Mouse (Mus musculus): Measurements from ENCODE around the gene Tcte2. TPM values are rescaled to one million over a fixed set of nuclear protein-coding genes. Genes with fewer than 3 reads are reported as not detected.

Tcte2 gene
- total and polyA plus RNA-seq, 2 experiments from 2014 or later, result 9.8 to 18.7 TPM

DNA sequence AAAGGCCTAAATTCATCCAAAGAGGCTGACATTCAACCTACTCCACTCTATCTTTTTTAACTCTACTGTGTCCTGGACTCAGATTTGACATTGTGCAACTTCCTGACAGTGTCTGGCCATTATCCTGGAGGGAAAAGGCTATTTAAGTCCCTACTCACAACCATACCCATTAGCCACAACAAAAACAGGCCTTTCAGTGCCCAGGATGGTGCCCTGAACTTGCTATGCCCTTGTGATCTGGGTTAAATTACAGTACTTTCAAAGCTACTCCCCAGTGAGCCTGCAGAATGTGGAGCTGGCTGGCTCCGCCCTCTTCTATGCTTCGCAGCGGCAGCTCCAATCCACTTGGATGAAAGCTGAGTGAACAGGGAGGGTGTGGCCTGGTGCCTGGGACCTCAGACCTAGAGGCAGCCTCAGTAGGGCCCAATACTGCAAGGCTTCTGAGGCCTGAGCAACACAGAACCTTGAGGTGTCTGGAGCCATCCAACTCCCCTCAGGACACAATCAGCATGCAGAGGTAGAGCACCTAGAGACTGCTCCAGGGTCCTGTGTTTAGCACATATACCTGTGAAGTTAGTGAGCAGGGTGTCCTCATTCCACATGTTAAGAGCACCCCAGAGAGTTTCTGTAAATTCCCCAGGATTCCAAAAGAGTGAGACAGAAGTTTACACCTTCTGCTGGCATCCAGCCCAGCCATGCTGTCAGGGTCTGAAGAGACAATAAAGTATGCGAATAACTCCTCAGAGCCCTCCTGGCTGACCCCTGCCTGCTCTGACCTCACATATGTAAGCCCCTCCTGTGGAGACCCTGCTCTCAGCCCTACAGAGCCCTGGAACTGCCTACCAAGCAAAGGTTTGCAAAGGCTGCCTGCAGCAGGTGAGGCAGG is 61.3 kb downstream of the Tcte2 start:
- peaks cover 4% of the 10 kb centered on the region; the same call in 1 of the 2 replicates for H3K4me1 ChIP-seq (ENCODE audit: insufficient read depth, low read length)
- TF ChIP-seq CTCF (IDR thresholded peaks at IDR 0.05; ENCODE audit: low read depth), result no peak
- no peaks in the 10 kb centered on the region for H3K27me3 ChIP-seq (ENCODE audit: insufficient read depth, low read length)
- 21% methylated on average over 4 of the region's 4 CpGs for WGBS
- H3K9me3 ChIP-seq (ENCODE audit: low read length), result no peaks in the 10 kb centered on the region
- H3K27ac ChIP-seq, result peak overlapping the region; percentile 56; the same call in 1 of the 2 replicates
- no peak overlapping the region for H3K9ac ChIP-seq (replicated peaks; ENCODE audit: low read length)
- ATAC-seq (peak; percentile 41), DNase-seq (ENCODE audit: low spot score) (peak; percentile 28)
- H3K4me3 ChIP-seq (ENCODE audit: low read length), result no peak overlapping the region
- H3K36me3 ChIP-seq (ENCODE audit: insufficient read depth, low read length), result no peaks in the 10 kb centered on the region
- H3K4me2 ChIP-seq (ENCODE audit: low read depth, low read length), result no peak overlapping the region

- Histone ChIP-seq H3K27me3 (ENCODE audit: insufficient read depth, low read length) (no peaks in the 10 kb centered on the region), H3K4me2 (ENCODE audit: low read depth, low read length) (no peak overlapping the region), H3K36me3 (ENCODE audit: insufficient read depth, low read length) (no peaks in the 10 kb centered on the region), H3K9me3 (ENCODE audit: low read length) (no peaks in the 10 kb centered on the region), H3K27ac (peak overlapping the region; percentile 56; the same call in 1 of the 2 replicates), H3K4me3 (ENCODE audit: low read length) (no peak overlapping the region), H3K4me1 (ENCODE audit: insufficient read depth, low read length) (peaks cover 4% of the 10 kb centered on the region; the same call in 1 of the 2 replicates), H3K9ac (replicated peaks; ENCODE audit: low read length) (no peak overlapping the region)
- TF ChIP-seq CTCF (IDR thresholded peaks at IDR 0.05; ENCODE audit: low read depth), result no peak
- 61% methylated on average over 7 of the region's 7 CpGs for WGBS
- DNase-seq (ENCODE audit: low spot score) (no peak), ATAC-seq (no peak)
These were observed 61.9 kb downstream of the Tcte2 start for GRCm38 (mm10) chr17:13699716-13700115.

DNA sequence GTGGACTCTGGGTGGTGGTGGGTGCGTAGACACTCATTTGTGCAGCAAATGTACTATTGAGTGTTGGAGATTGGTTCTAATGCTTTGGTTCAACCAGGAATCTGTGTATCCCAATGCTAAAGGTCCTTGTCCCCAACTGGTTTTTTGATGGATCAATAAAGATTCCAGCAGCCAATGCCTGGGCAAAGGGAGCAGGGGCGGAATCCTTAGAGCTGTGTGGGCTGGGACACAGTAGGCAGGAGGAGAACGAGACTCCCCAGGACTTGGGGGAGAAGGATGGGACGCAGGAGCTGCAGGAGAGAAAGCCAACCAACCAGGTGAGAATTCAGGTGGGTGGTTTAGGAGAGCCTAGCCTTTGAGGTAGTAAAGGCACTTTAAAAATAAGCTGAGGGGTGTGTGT is 63.4 kb downstream of the Tcte2 start:
- Histone ChIP-seq H3K9me3 (ENCODE audit: low read length) (no peaks in the 10 kb centered on the region), H3K9ac (replicated peaks; ENCODE audit: low read length) (no peak overlapping the region), H3K4me2 (ENCODE audit: low read depth, low read length) (no peak overlapping the region), H3K36me3 (ENCODE audit: insufficient read depth, low read length) (no peaks in the 10 kb centered on the region), H3K4me3 (ENCODE audit: low read length) (no peak overlapping the region), H3K27me3 (ENCODE audit: insufficient read depth, low read length) (no peaks in the 10 kb centered on the region), H3K27ac (no peak overlapping the region), H3K4me1 (ENCODE audit: insufficient read depth, low read length) (peaks cover 4% of the 10 kb centered on the region; the same call in 1 of the 2 replicates)
- no peak for TF ChIP-seq CTCF (IDR thresholded peaks at IDR 0.05; ENCODE audit: low read depth)
- no peak for ATAC-seq
- DNase-seq (ENCODE audit: low spot score), result no peak
- 95% methylated on average over 4 of the region's 4 CpGs for WGBS

GRCm38 (mm10) chr17:13697646-13698045 is 64.0 kb downstream of the Tcte2 start:
- H3K36me3 ChIP-seq (ENCODE audit: insufficient read depth, low read length), result no peaks in the 10 kb centered on the region
- DNase-seq (ENCODE audit: low spot score) (no peak), ATAC-seq (no peak)
- H3K9ac ChIP-seq (replicated peaks; ENCODE audit: low read length), result no peak overlapping the region
- H3K4me2 ChIP-seq (ENCODE audit: low read depth, low read length), result no peak overlapping the region
- H3K27me3 ChIP-seq (ENCODE audit: insufficient read depth, low read length), result no peaks in the 10 kb centered on the region
- no peak overlapping the region for H3K4me3 ChIP-seq (ENCODE audit: low read length)
- 88% methylated on average over 2 of the region's 2 CpGs for WGBS
- H3K4me1 ChIP-seq (ENCODE audit: insufficient read depth, low read length), result peaks cover 4% of the 10 kb centered on the region; the same call in 1 of the 2 replicates
- no peak for TF ChIP-seq CTCF (IDR thresholded peaks at IDR 0.05; ENCODE audit: low read depth)
- no peak overlapping the region for H3K27ac ChIP-seq
- no peaks in the 10 kb centered on the region for H3K9me3 ChIP-seq (ENCODE audit: low read length)

DNA sequence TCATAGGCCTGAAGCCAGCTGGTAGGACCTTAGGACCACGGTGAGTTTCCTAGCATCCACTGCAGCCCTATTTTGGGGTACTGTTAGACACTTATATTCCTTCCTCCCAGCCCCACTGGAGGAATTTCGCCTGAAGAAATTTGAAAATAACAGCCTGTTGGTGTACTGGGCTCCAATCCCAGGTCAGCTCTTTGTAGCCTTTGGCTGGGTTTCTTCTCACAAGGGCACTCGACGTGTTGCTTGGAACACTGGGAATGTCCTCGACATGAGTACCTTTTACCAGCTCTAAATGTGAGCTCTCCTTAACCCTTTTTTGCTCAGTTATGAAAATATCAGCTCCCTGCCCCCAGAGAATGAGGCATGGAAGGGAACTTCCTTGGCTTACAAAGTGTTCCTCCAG is 65.7 kb downstream of the Tcte2 start:
- Histone ChIP-seq H3K4me3 (ENCODE audit: low read length) (no peak overlapping the region), H3K27ac (no peak overlapping the region), H3K36me3 (ENCODE audit: insufficient read depth, low read length) (no peaks in the 10 kb centered on the region), H3K4me2 (ENCODE audit: low read depth, low read length) (no peak overlapping the region), H3K4me1 (ENCODE audit: insufficient read depth, low read length) (peaks cover 3% of the 10 kb centered on the region; the same call in 1 of the 2 replicates), H3K9ac (replicated peaks; ENCODE audit: low read length) (no peak overlapping the region), H3K9me3 (ENCODE audit: low read length) (no peaks in the 10 kb centered on the region), H3K27me3 (ENCODE audit: insufficient read depth, low read length) (no peaks in the 10 kb centered on the region)
- 68% methylated on average over 5 of the region's 5 CpGs for WGBS
- no peak for TF ChIP-seq CTCF (IDR thresholded peaks at IDR 0.05; ENCODE audit: low read depth)
- DNase-seq (ENCODE audit: low spot score) (no peak), ATAC-seq (no peak)

GRCm38 (mm10) chr17:13695211-13695610 is 66.4 kb downstream of the Tcte2 start:
- Histone ChIP-seq H3K9me3 (ENCODE audit: low read length) (no peaks in the 10 kb centered on the region), H3K27ac (no peak overlapping the region), H3K4me1 (ENCODE audit: insufficient read depth, low read length) (no peaks in the 10 kb centered on the region), H3K36me3 (ENCODE audit: insufficient read depth, low read length) (no peaks in the 10 kb centered on the region), H3K9ac (replicated peaks; ENCODE audit: low read length) (no peak overlapping the region), H3K4me3 (ENCODE audit: low read length) (no peak overlapping the region), H3K4me2 (ENCODE audit: low read depth, low read length) (no peak overlapping the region), H3K27me3 (ENCODE audit: insufficient read depth, low read length) (no peaks in the 10 kb centered on the region)
- ATAC-seq (0 out of 2 replicates have a peak, but pooled peaks have one; percentile 27), DNase-seq (ENCODE audit: low spot score) (no peak)
- 95% methylated on average over 2 of the region's 2 CpGs for WGBS
- TF ChIP-seq CTCF (IDR thresholded peaks at IDR 0.05; ENCODE audit: low read depth), result no peak

DNA sequence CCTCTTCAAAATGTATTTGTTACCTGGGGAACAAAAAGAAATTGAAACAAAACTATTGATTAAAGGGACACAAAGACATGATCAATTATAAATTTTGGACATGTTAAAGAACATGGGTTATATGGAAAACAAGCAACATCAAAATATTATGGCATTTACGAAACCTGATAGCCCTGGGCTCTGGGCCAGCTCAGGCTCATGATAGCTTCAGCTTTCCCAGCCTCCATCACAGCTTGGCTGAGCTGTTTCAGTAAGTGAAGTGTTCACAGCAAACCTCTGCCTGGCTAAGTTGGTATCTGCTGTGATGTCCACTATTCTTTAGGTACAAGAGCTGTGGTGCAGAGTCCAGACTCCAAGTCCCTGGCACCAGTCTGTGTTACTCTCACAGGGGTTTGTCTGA is 67.4 kb downstream of the Tcte2 start:
- ATAC-seq (no peak), DNase-seq (ENCODE audit: low spot score) (no peak)
- no peak overlapping the region for H3K4me3 ChIP-seq (ENCODE audit: low read length)
- H3K27me3 ChIP-seq (ENCODE audit: insufficient read depth, low read length), result no peaks in the 10 kb centered on the region
- WGBS, result 80% methylated on average over 1 of the region's 1 CpGs
- H3K4me2 ChIP-seq (ENCODE audit: low read depth, low read length), result no peak overlapping the region
- no peak for TF ChIP-seq CTCF (IDR thresholded peaks at IDR 0.05; ENCODE audit: low read depth)
- H3K9me3 ChIP-seq (ENCODE audit: low read length), result no peaks in the 10 kb centered on the region
- no peak overlapping the region for H3K27ac ChIP-seq
- H3K36me3 ChIP-seq (ENCODE audit: insufficient read depth, low read length), result no peaks in the 10 kb centered on the region
- H3K9ac ChIP-seq (replicated peaks; ENCODE audit: low read length), result no peak overlapping the region
- no peaks in the 10 kb centered on the region for H3K4me1 ChIP-seq (ENCODE audit: insufficient read depth, low read length)
